ENCODE assay signal across 22 mouse cellular contexts in genomic region chr19:3341021-3341420, GRCm38 (mm10). TPM values are rescaled to one million over a fixed set of nuclear protein-coding genes. Genes with fewer than 3 reads are reported as not detected.
DNase-seq lines count a peak whose midpoint lies in the region; ATAC-seq and TF ChIP-seq lines count a peak whose summit lies in the region.
"Had no signal": no experiment of that assay in that cellular context is flagged by ENCODE, and none has a peak within 500 bp of the region (broad histone marks: within the 10 kb centered on the region; RNA-seq: fewer than 3 reads in every experiment).

No protein-coding gene starts in this region.

- WGBS in midbrain, embryonic 14.5 days = 82% methylated on average over 3 of the region's 3 CpGs

- no peak for DNase-seq in frontal cortex, postnatal 25 days (ENCODE audit: low spot score in 2 of 2)
- peak; percentile 40 to 44 for DNase-seq in left cerebral cortex, postnatal 14 days (ENCODE audit: low spot score in 2 of 2)
- no peak for DNase-seq in left cerebral cortex, adult 11 months (ENCODE audit: low spot score)
- DNase-seq in 416B (ENCODE audit: low read depth) = peak; percentile 63
- no peak for DNase-seq in Muller cell, postnatal 12 days (ENCODE audit: inconsistent ontology term)
- no peak for DNase-seq in midbrain, embryonic 14.5 days
- DNase-seq: adrenal gland, postnatal 25 days; cerebellum, adult 11-12 months; cerebellum, postnatal 25 days; gastrocnemius, postnatal 14 days; heart, adult 2 months; spleen, adult 18-20 months had no signal

- intact Hi-C loops in left cerebral cortex, postnatal 14 days (cut with DNase I) = no loop called here

- ATAC-seq in frontal cortex, adult (ENCODE audit: low TSS enrichment) = peak; percentile 97
- ATAC-seq in midbrain, embryonic 14.5 days (ENCODE audit: low FRiP score, low TSS enrichment) = no peak
- ATAC-seq: forebrain, embryonic 16.5 days; hindbrain, postnatal 0 days; intestine, postnatal 0 days had no signal

- H3ac ChIP-seq in myocyte (ENCODE audit: control insufficient read depth, insufficient read length) = no peak overlapping the region

- H3K4me1 ChIP-seq in midbrain, embryonic 14.5 days (ENCODE audit: control insufficient read depth, insufficient read depth, low read length) = no peaks in the 10 kb centered on the region
- H3K4me1 ChIP-seq: embryonic facial prominence, embryonic 15.5 days had no signal

- H3K27ac ChIP-seq in midbrain, embryonic 14.5 days (replicated peaks; ENCODE audit: low read depth, low read length) = no peak overlapping the region
- H3K27ac ChIP-seq: embryonic facial prominence, embryonic 15.5 days; heart, adult 2 months; hindbrain, postnatal 0 days; kidney, postnatal 0 days; limb, embryonic 15.5 days; liver, embryonic 15.5 days had no signal

- TF ChIP-seq POLR2A in myocyte (IDR thresholded peaks at IDR 0.05; ENCODE audit: insufficient read length, low read depth) = no peak

- H3K9me3 ChIP-seq in midbrain, embryonic 14.5 days (ENCODE audit: control insufficient read depth, low read length) = no peaks in the 10 kb centered on the region
- H3K9me3 ChIP-seq: embryonic facial prominence, embryonic 15.5 days; G1E; limb, embryonic 15.5 days; liver, embryonic 15.5 days had no signal

- H3K4me2 ChIP-seq in myocyte (ENCODE audit: low read depth) = no peak overlapping the region
- H3K4me2 ChIP-seq in midbrain, embryonic 14.5 days (ENCODE audit: low read length) = no peak overlapping the region
- H3K4me2 ChIP-seq: embryonic facial prominence, embryonic 15.5 days; limb, embryonic 15.5 days; liver, embryonic 15.5 days had no signal

- H3K79me2 ChIP-seq in myocyte (ENCODE audit: control insufficient read depth, insufficient read depth) = no peaks in the 10 kb centered on the region

- H3K27me3 ChIP-seq in myocyte (ENCODE audit: control insufficient read depth, insufficient read depth, insufficient read length) = no peaks in the 10 kb centered on the region
- H3K27me3 ChIP-seq in midbrain, embryonic 14.5 days (ENCODE audit: control insufficient read depth, insufficient read depth, low read length) = no peaks in the 10 kb centered on the region
- H3K27me3 ChIP-seq: embryonic facial prominence, embryonic 15.5 days; limb, embryonic 15.5 days; liver, embryonic 15.5 days had no signal

- no peaks in the 10 kb centered on the region for H3K36me3 ChIP-seq in myocyte (ENCODE audit: control insufficient read depth, insufficient read depth)
- no peaks in the 10 kb centered on the region for H3K36me3 ChIP-seq in midbrain, embryonic 14.5 days (ENCODE audit: control insufficient read depth, insufficient read depth, low read length)
- H3K36me3 ChIP-seq: embryonic facial prominence, embryonic 15.5 days; limb, embryonic 15.5 days; liver, embryonic 15.5 days had no signal

- no peak overlapping the region for H3K4me3 ChIP-seq in myocyte
- no peak overlapping the region for H3K4me3 ChIP-seq in midbrain, embryonic 14.5 days (replicated peaks; ENCODE audit: low read depth, low read length)
- H3K4me3 ChIP-seq: embryonic facial prominence, embryonic 15.5 days; heart, adult 2 months; limb, embryonic 15.5 days; liver, embryonic 15.5 days had no signal

- H3K9ac ChIP-seq in midbrain, embryonic 14.5 days (replicated peaks; ENCODE audit: low read length) = no peak overlapping the region
- H3K9ac ChIP-seq: embryonic facial prominence, embryonic 15.5 days; limb, embryonic 15.5 days; liver, embryonic 15.5 days had no signal

TF ChIP-seq in myocyte, 11 proteins besides CTCF, POLR2A, EP300 and RAD21:
- TF ChIP-seq USF1 (IDR thresholded peaks at IDR 0.05; ENCODE audit: low read depth) = no peak
- no peak for TF ChIP-seq TCF3 (IDR thresholded peaks at IDR 0.05; ENCODE audit: insufficient read length, low read depth)
- no peak for TF ChIP-seq E2F4 (IDR thresholded peaks at IDR 0.05; ENCODE audit: insufficient read depth)
- peak in 2 of 3 experiments; percentile 57 to 88 for TF ChIP-seq MYOG (IDR thresholded peaks at IDR 0.05; ENCODE audit: control insufficient read depth in 1 of 3, insufficient read depth in 1 of 3, insufficient read length in 2 of 3, low read depth in 2 of 3)
- no peak for TF ChIP-seq CEBPB (IDR thresholded peaks at IDR 0.05; ENCODE audit: insufficient read depth, poor library complexity, severe bottlenecking)
- TF ChIP-seq MAX (IDR thresholded peaks at IDR 0.05; ENCODE audit: low read depth) = no peak
- peak in 2 of 3 experiments; percentile 69 to 94 for TF ChIP-seq MYOD1 (IDR thresholded peaks at IDR 0.05; ENCODE audit: control insufficient read depth in 1 of 3, insufficient read length in 2 of 3, low read depth in 2 of 3)
TF ChIP-seq in myocyte: peak in this region for 2.

RNA-seq across cellular contexts. Expression of gene Cpt1a, which starts 18.9 kb away (rescaled TPM):
- total RNA-seq in left cerebral cortex, postnatal 14 days (2021) = 10 to 100 TPM; 29.8 to 32.2 TPM
- 13.5 TPM for polyA plus RNA-seq in myocyte (2012; fragmentation: generic; extraction: Trizol)
- polyA plus RNA-seq in midbrain, embryonic 14.5 days (2014; fragmentation: Nextera tagmentation; extraction: Ambion mirVana) = 9.3 and 19.2 TPM in 2 replicates

RNA-seq across cellular contexts. Expression of gene Tesmin, which starts 47.6 kb away (rescaled TPM):
- under 1 TPM; 0.15 to 0.42 TPM for total RNA-seq in left cerebral cortex, postnatal 14 days (2021)
- 0.19 TPM for polyA plus RNA-seq in myocyte (2012; fragmentation: generic; extraction: Trizol)
- polyA plus RNA-seq in midbrain, embryonic 14.5 days (2014; fragmentation: Nextera tagmentation; extraction: Ambion mirVana) = 0.37 and 0.53 TPM in 2 replicates

RNA-seq across cellular contexts. Expression of gene Ighmbp2, which starts 58.2 kb away (rescaled TPM):
- 10 to 100 TPM; 10.3 to 11.1 TPM for total RNA-seq in left cerebral cortex, postnatal 14 days (2021)
- polyA plus RNA-seq in myocyte (2012; fragmentation: generic; extraction: Trizol) = 6.3 TPM
- polyA plus RNA-seq in midbrain, embryonic 14.5 days (2014; fragmentation: Nextera tagmentation; extraction: Ambion mirVana) = 8.5 and 9.9 TPM in 2 replicates

RNA-seq across cellular contexts. Expression of gene Mrpl21, which starts 58.3 kb away (rescaled TPM):
- total RNA-seq in left cerebral cortex, postnatal 14 days (2021) = 10 to 100 TPM; 56.7 to 60.2 TPM
- 81.2 TPM for polyA plus RNA-seq in myocyte (2012; fragmentation: generic; extraction: Trizol)
- 96.2 and 119 TPM in 2 replicates for polyA plus RNA-seq in midbrain, embryonic 14.5 days (2014; fragmentation: Nextera tagmentation; extraction: Ambion mirVana)

Comparison
In these comparisons a context has a peak if more than half of its experiments do, and no peak if none do; other contexts are left out.
1. DNase-seq: peak in left cerebral cortex, postnatal 14 days (2 of 2) and 416B (single experiment); none in frontal cortex, postnatal 25 days (0 of 2), left cerebral cortex, adult 11 months (single experiment), Muller cell, postnatal 12 days (single experiment) and midbrain, embryonic 14.5 days (single experiment).